Mouse (Mus musculus) CH12.LX (cell line): ENCODE data around the gene Spata21. TPM values are rescaled to one million over a fixed set of nuclear protein-coding genes. Genes with fewer than 3 reads are reported as not detected.

ENCODE experiments used
- DNase-seq: peaks from one replicate; pipeline ENCODE4 v3.0.0-alpha.2; 2013; ENCODE audit errors: extremely low read depth
- H3K27ac ChIP-seq: 2 replicates; pipeline ENCODE4 v1.5.1; 2012; ENCODE audit warnings: low read depth, mild to moderate bottlenecking, control low read depth, moderate library complexity; ENCODE audit not compliant: insufficient read depth
- H3K27me3 ChIP-seq: replicated peaks from 2 replicates; pipeline ENCODE3; 2012; ENCODE audit warnings: inconsistent platforms
- H3K36me3 ChIP-seq, 2 experiments: replicated peaks in 1 of 2; 2 replicates each; pipeline versions ENCODE3 to v1.6.1; 2012; ENCODE audit warnings: inconsistent platforms in 1 of 2, low read length in 1 of 2, mild to moderate bottlenecking in 1 of 2, mixed read lengths in 1 of 2, moderate library complexity in 1 of 2; ENCODE audit not compliant: control insufficient read depth in 1 of 2, insufficient read depth in 1 of 2
- H3K4me1 ChIP-seq, 2 experiments: 2 replicates each; pipeline ENCODE4 v1.6.1; 2012; ENCODE audit warnings: inconsistent platforms in 1 of 2, moderate library complexity in 1 of 2; ENCODE audit not compliant: insufficient read depth in 2 of 2, control insufficient read depth in 1 of 2
- H3K4me2 ChIP-seq: 2 replicates; pipeline ENCODE4 v1.6.1; 2012; ENCODE audit warnings: low read depth, mild to moderate bottlenecking, control low read depth; ENCODE audit not compliant: poor library complexity, insufficient read depth, severe bottlenecking
- H3K4me3 ChIP-seq, 3 experiments: fragments of 150-350 bp in 1 of 3; sonication (generic) in 1 of 3; replicated peaks in 1 of 3; 2 replicates each; pipeline versions ENCODE3 to v1.5.1; 2011 to 2012; ENCODE audit warnings: low read depth in 2 of 3, low read length in 2 of 3, mild to moderate bottlenecking in 2 of 3, moderate library complexity in 2 of 3, control low read depth in 1 of 3, improper control_type of control experiment in 1 of 3, inconsistent platforms in 1 of 3, mixed read lengths in 1 of 3; ENCODE audit not compliant: poor library complexity in 1 of 3
- H3K79me2 ChIP-seq: replicated peaks from 2 replicates; pipeline ENCODE4 v1.6.1; 2012; ENCODE audit warnings: mild to moderate bottlenecking, moderate library complexity; ENCODE audit not compliant: control insufficient read depth, poor library complexity, insufficient read depth, severe bottlenecking; ENCODE audit errors: extremely low read depth
- H3K9ac ChIP-seq: 2 replicates; pipeline ENCODE4 v1.6.1; 2012; ENCODE audit warnings: low read depth, mild to moderate bottlenecking, control low read depth, moderate library complexity; ENCODE audit not compliant: insufficient read depth
- H3K9me3 ChIP-seq: replicated peaks from 2 replicates; pipeline ENCODE3; 2012; ENCODE audit warnings: low read length, inconsistent platforms, mixed read lengths
- CHD1 ChIP-seq: IDR thresholded peaks from 2 replicates; pipeline ENCODE4 v1.6.1; 2012; ENCODE audit warnings: low read depth, low read length, improper control_type of control experiment, inconsistent platforms
- CHD2 ChIP-seq: IDR thresholded peaks from 2 replicates; pipeline ENCODE4 v1.6.1; 2011; ENCODE audit warnings: low read length, improper control_type of control experiment
- E2F4 ChIP-seq: IDR thresholded peaks from 2 replicates; pipeline ENCODE4 v1.6.1; 2011; ENCODE audit warnings: low read depth, low read length, improper control_type of control experiment; ENCODE audit not compliant: insufficient replicate concordance
- EP300 ChIP-seq: IDR thresholded peaks from 2 replicates; pipeline ENCODE4 v1.6.1; 2011; ENCODE audit warnings: low read length, improper control_type of control experiment
- IRF4 ChIP-seq: IDR thresholded peaks from 2 replicates; pipeline ENCODE4 v1.6.1; 2014; ENCODE audit warnings: low read depth, mild to moderate bottlenecking, inconsistent platforms, low read length, improper control_type of control experiment
- JUND ChIP-seq: conservative IDR thresholded peaks from 2 replicates; pipeline ENCODE4 v1.6.1; 2011; ENCODE audit warnings: low read depth, low read length, improper control_type of control experiment
- KAT2A ChIP-seq: IDR thresholded peaks from 2 replicates; pipeline ENCODE4 v1.6.1; 2012; ENCODE audit warnings: low read length, improper control_type of control experiment, inconsistent platforms; ENCODE audit not compliant: insufficient replicate concordance
- MAX ChIP-seq: IDR thresholded peaks from 2 replicates; pipeline ENCODE4 v1.6.1; 2011; ENCODE audit warnings: low read length, improper control_type of control experiment
- MAZ ChIP-seq: IDR thresholded peaks from 2 replicates; pipeline ENCODE4 v1.6.1; 2012; ENCODE audit warnings: low read depth, mild to moderate bottlenecking, inconsistent platforms, low read length, improper control_type of control experiment, moderate library complexity
- MEF2A ChIP-seq: IDR thresholded peaks from 2 replicates; pipeline ENCODE4 v1.6.1; 2014; ENCODE audit warnings: low read depth, mild to moderate bottlenecking, inconsistent platforms, low read length, improper control_type of control experiment, borderline replicate concordance
- MXI1 ChIP-seq: IDR thresholded peaks from 2 replicates; pipeline ENCODE4 v1.6.1; 2011; ENCODE audit warnings: mild to moderate bottlenecking, low read depth, low read length, improper control_type of control experiment
- NELFE ChIP-seq: IDR thresholded peaks from 2 replicates; pipeline ENCODE4 v1.6.1; 2011; ENCODE audit warnings: low read depth, low read length, improper control_type of control experiment
- NRF1 ChIP-seq: IDR thresholded peaks from 2 replicates; pipeline ENCODE4 v1.6.1; 2014; ENCODE audit warnings: low read depth, mild to moderate bottlenecking, inconsistent platforms, low read length, improper control_type of control experiment, moderate library complexity
- PAX5 ChIP-seq: IDR thresholded peaks from 2 replicates; pipeline ENCODE4 v1.6.1; 2012; ENCODE audit warnings: low read length, inconsistent platforms, mixed read lengths
- POLR2A ChIP-seq: IDR thresholded peaks from 2 replicates; pipeline ENCODE4 v1.6.1; 2011; ENCODE audit warnings: low read depth, mild to moderate bottlenecking, improper control_type of control experiment, low read length
- RCOR1 ChIP-seq: conservative IDR thresholded peaks from 2 replicates; pipeline ENCODE4 v1.6.1; 2012; ENCODE audit warnings: low read depth, mild to moderate bottlenecking, inconsistent platforms, low read length, improper control_type of control experiment
- SIN3A ChIP-seq: IDR thresholded peaks from 2 replicates; pipeline ENCODE4 v1.6.1; 2012; ENCODE audit warnings: low read length, improper control_type of control experiment, inconsistent platforms
- SMC3 ChIP-seq: IDR thresholded peaks from 2 replicates; pipeline ENCODE4 v1.6.1; 2011; ENCODE audit warnings: low read depth, low read length, improper control_type of control experiment
- UBTF ChIP-seq: IDR thresholded peaks from 2 replicates; pipeline ENCODE4 v1.6.1; 2012; ENCODE audit warnings: low read depth, mild to moderate bottlenecking, inconsistent platforms, low read length, improper control_type of control experiment, moderate library complexity
- ZC3H11A ChIP-seq: IDR thresholded peaks from 2 replicates; pipeline ENCODE4 v1.6.1; 2012; ENCODE audit warnings: low read depth, mild to moderate bottlenecking, inconsistent platforms, low read length, improper control_type of control experiment
- ZMIZ1 ChIP-seq: IDR thresholded peaks from 2 replicates; pipeline ENCODE4 v1.6.1; 2012; ENCODE audit warnings: low read depth, mild to moderate bottlenecking, inconsistent platforms, low read length, improper control_type of control experiment
- dilution Hi-C: fragments of 300-500 bp; cut with MboI; formaldehyde crosslinking; loops from 2 replicates; pipeline ENCODE4 v1.14.3; 2020; ENCODE audit warnings: low sequenced_read_pairs; ENCODE audit not compliant: extremely low pct_unique_long_range_greater_than_20kb, extremely low pct_ligation_motif_present
- in situ Hi-C: fragments of 300-500 bp; cut with MboI; formaldehyde crosslinking; loops from 3 replicates; pipeline ENCODE4 v1.14.3; 2019; ENCODE audit warnings: low sequenced_read_pairs, low pct_ligation_motif_present, low pct_unique_long_range_greater_than_20kb, mixed read lengths
- polyA plus RNA-seq: library from polyadenylated mRNA; unstranded; fragments of >175 nt; gene quantifications from 2 replicates; pipeline ENCODE4 v1.2.1, GENCODE M21; 2012; ENCODE audit warnings: low read depth; ENCODE audit not compliant: insufficient read length
- total RNA-seq, 2 experiments: library from RNA; depleted of rRNA; stranded (reverse); fragments of 300-350 nt in 1 of 2; fragments of >200 nt in 1 of 2; gene quantifications; 2 replicates each; pipeline ENCODE4 v1.2.3; 2012 to 2014

Spata21 gene
- total and polyA plus RNA-seq, 3 experiments = not detected

DNA sequence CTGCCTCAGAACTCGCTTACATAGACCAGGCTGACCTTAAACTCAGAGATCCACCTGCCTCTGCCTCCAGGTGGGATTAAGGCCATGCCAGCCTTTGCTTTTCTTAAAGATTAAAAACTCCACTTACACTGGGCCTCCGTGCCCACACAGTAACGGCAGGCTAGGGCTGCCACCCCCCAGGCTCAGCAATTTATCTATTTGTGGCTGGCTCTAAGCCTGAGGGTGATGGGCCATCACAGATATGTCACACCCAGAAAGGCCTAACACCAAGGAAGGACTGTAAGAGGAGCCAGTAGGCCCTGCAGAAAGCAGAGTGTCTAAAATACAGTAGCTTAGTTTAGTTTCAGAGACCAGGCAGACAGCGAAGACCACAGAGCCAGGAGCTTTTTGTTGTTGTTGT, 14.0 kb upstream of the Spata21 start:
- H3K9ac ChIP-seq = no peak overlapping the region
- H3K4me1 ChIP-seq = peaks cover 6 to 24% of the 10 kb centered on the region in 2 experiments; a peak in 3 of 4 replicates
- no peak overlapping the region for H3K27ac ChIP-seq
- no peak overlapping the region for H3K4me2 ChIP-seq
- DNase-seq = no peak
- in situ Hi-C loops (no loop called here), dilution Hi-C loops (no loop called here)
- H3K79me2 ChIP-seq = peaks cover 28% of the 10 kb centered on the region
- TF ChIP-seq NRF1 (no peak), SMC3 (no peak), MAZ (no peak), KAT2A (no peak), MAX (no peak), E2F4 (no peak), IRF4 (no peak), PAX5 (no peak), CHD1 (no peak), UBTF (no peak), ZMIZ1 (no peak)
- peaks cover 57 to 63% of the 10 kb centered on the region in 2 experiments for H3K36me3 ChIP-seq
- no peaks in the 10 kb centered on the region for H3K9me3 ChIP-seq
- H3K4me3 ChIP-seq = no peak overlapping the region
- no peaks in the 10 kb centered on the region for H3K27me3 ChIP-seq

GRCm38 (mm10) chr4:141076761-141077506, 11.2 kb upstream of the Spata21 start:
- peaks cover 6 to 21% of the 10 kb centered on the region in 2 experiments; a peak in 3 of 4 replicates for H3K4me1 ChIP-seq
- no peaks in the 10 kb centered on the region for H3K27me3 ChIP-seq
- dilution Hi-C loops = no loop called here
- peak overlapping the region; percentile 84 for H3K9ac ChIP-seq
- peaks cover 28% of the 10 kb centered on the region for H3K79me2 ChIP-seq
- H3K27ac ChIP-seq = peak overlapping the region; percentile 72; the same call in 1 of the 2 replicates
- peak; percentile 83 for DNase-seq
- peaks cover 11% of the 10 kb centered on the region for H3K9me3 ChIP-seq
- peak overlapping the region; percentile 95 for H3K4me2 ChIP-seq
- TF ChIP-seq SIN3A (peak; percentile 15; the same call in 1 of the 2 replicates), NELFE (no peak), PAX5 (no peak), MEF2A (no peak), MXI1 (0 out of 2 replicates have a peak, but pooled peaks have one; percentile 7), CHD1 (no peak), CHD2 (no peak), IRF4 (peak; percentile 93), KAT2A (no peak), POLR2A (0 out of 2 replicates have a peak, but pooled peaks have one; percentile 13), RCOR1 (no peak), MAX (peak; percentile 20; the same call in 1 of the 2 replicates), ZC3H11A (no peak), E2F4 (no peak), EP300 (peak; percentile 81), JUND (no peak)
- peak overlapping the region; percentile 76 to 89 (median 84) for H3K4me3 ChIP-seq
- peaks cover 28 to 35% of the 10 kb centered on the region in 2 experiments for H3K36me3 ChIP-seq
- in situ Hi-C loops = no loop called here
